Mouse (Mus musculus): ENCODE results near the gene Styk1.

Gene Styk1

GRCm38 (mm10) chr6:131353352-131353919, at the start of gene Styk1:
TSS of gene Styk1 (minus strand) at chr6:131353597.
- DNase-seq (ENCODE audit: low read depth, low spot score) = peak; percentile 74

GRCm38 (mm10) chr6:131403036-131403435, 49.6 kb upstream of the Styk1 start:
- no peak for DNase-seq (ENCODE audit: low read depth, low spot score)

- DNase-seq (ENCODE audit: low read depth, low spot score) = no peak
These were observed 49.2 kb upstream of the Styk1 start for GRCm38 (mm10) chr6:131402606-131403005.

GRCm38 (mm10) chr6:131401259-131401658, 47.9 kb upstream of the Styk1 start:
- DNase-seq (ENCODE audit: low read depth, low spot score) = no peak

GRCm38 (mm10) chr6:131396650-131397049, 43.3 kb upstream of the Styk1 start:
- DNase-seq (ENCODE audit: low read depth, low spot score) = no peak

- DNase-seq (ENCODE audit: low read depth, low spot score) = no peak
These were observed 40.7 kb upstream of the Styk1 start for GRCm38 (mm10) chr6:131393873-131394660.

GRCm38 (mm10) chr6:131388040-131389021, 34.9 kb upstream of the Styk1 start, which contains the start of gene Ybx3:
TSS of gene Ybx3 (minus strand) at chr6:131388476.
- DNase-seq (ENCODE audit: low read depth, low spot score) = peak; percentile 64

- no peak for DNase-seq (ENCODE audit: low read depth, low spot score)
These were observed 34.0 kb upstream of the Styk1 start for GRCm38 (mm10) chr6:131387221-131388039.

GRCm38 (mm10) chr6:131386416-131387019, 33.1 kb upstream of the Styk1 start:
- DNase-seq (ENCODE audit: low read depth, low spot score) = no peak

GRCm38 (mm10) chr6:131385469-131385868, 32.1 kb upstream of the Styk1 start:
- DNase-seq (ENCODE audit: low read depth, low spot score) = no peak

GRCm38 (mm10) chr6:131383713-131384330, 30.4 kb upstream of the Styk1 start:
- DNase-seq (ENCODE audit: low read depth, low spot score) = no peak

- no peak for DNase-seq (ENCODE audit: low read depth, low spot score)
These were observed 29.6 kb upstream of the Styk1 start for GRCm38 (mm10) chr6:131382984-131383337.

- no peak for DNase-seq (ENCODE audit: low read depth, low spot score)
These were observed 29.0 kb upstream of the Styk1 start for GRCm38 (mm10) chr6:131382232-131382983.

GRCm38 (mm10) chr6:131378858-131379428, 25.5 kb upstream of the Styk1 start:
- no peak for DNase-seq (ENCODE audit: low read depth, low spot score)

- DNase-seq (ENCODE audit: low read depth, low spot score) = no peak
These were observed 24.0 kb upstream of the Styk1 start for GRCm38 (mm10) chr6:131377378-131377777.

GRCm38 (mm10) chr6:131374594-131375340, 21.4 kb upstream of the Styk1 start:
- DNase-seq (ENCODE audit: low read depth, low spot score) = no peak

- DNase-seq (ENCODE audit: low read depth, low spot score) = no peak
These were observed 19.8 kb upstream of the Styk1 start for GRCm38 (mm10) chr6:131373160-131373559.

- no peak for DNase-seq (ENCODE audit: low read depth, low spot score)
These were observed 17.4 kb upstream of the Styk1 start for GRCm38 (mm10) chr6:131370767-131371166.
